Mouse (Mus musculus) megakaryocyte progenitor cell, adult 5-6 weeks (primary cell): ENCODE measurements around the gene Pak3. TPM values are rescaled to one million over a fixed set of nuclear protein-coding genes. Genes with fewer than 3 reads are reported as not detected.

ENCODE experiments used
- ATAC-seq: replicated peaks from 2 replicates; pipeline ENCODE4 v1.8.0; 2016; ENCODE audit warnings: mild to moderate bottlenecking, moderate TSS enrichment, inconsistent platforms; ENCODE audit not compliant: poor library complexity
- total RNA-seq, 2 experiments: library from RNA; stranded (forward) in 1 of 2; stranded (reverse) in 1 of 2; fragments of 157-497, 149-512 nt in 1 of 2; fragments of 200-1000 nt in 1 of 2; gene quantifications; 2 replicates each; pipeline versions ENCODE4 v1.2.3 to v1.2.4; 2015 to 2017

Gene Pak3
- total RNA-seq, 2 experiments from 2014 or later, result not detected

- no peak for ATAC-seq
Observed at GRCm38 (mm10) chrX:143655177-143655492, 136.7 kb downstream of the Pak3 start.

GRCm38 (mm10) chrX:143664221-143665150, 146.1 kb downstream of the Pak3 start:
- peak; percentile 57 for ATAC-seq

GRCm38 (mm10) chrX:143665771-143666170, 147.4 kb downstream of the Pak3 start:
- no peak for ATAC-seq

- no peak for ATAC-seq
Observed at GRCm38 (mm10) chrX:143666991-143667390, 148.6 kb downstream of the Pak3 start.

GRCm38 (mm10) chrX:143668242-143668641, 149.9 kb downstream of the Pak3 start:
- peak; percentile 55; the same call in 1 of the 2 replicates for ATAC-seq

- no peak for ATAC-seq
Observed at GRCm38 (mm10) chrX:143678566-143678965, 160.2 kb downstream of the Pak3 start.

- ATAC-seq, result no peak
Observed at GRCm38 (mm10) chrX:143722250-143722649, 203.9 kb downstream of the Pak3 start.

- ATAC-seq, result no peak
Observed at GRCm38 (mm10) chrX:143725411-143725810, 207.0 kb downstream of the Pak3 start.

GRCm38 (mm10) chrX:143736035-143736434, 217.6 kb downstream of the Pak3 start:
- peak; percentile 76 for ATAC-seq

GRCm38 (mm10) chrX:143739171-143739570, 220.8 kb downstream of the Pak3 start:
- peak; percentile 90 for ATAC-seq

GRCm38 (mm10) chrX:143762556-143762955, 244.2 kb downstream of the Pak3 start:
- no peak for ATAC-seq

GRCm38 (mm10) chrX:143815948-143816347, 297.6 kb downstream of the Pak3 start:
- no peak for ATAC-seq

GRCm38 (mm10) chrX:143818961-143819360, 300.6 kb downstream of the Pak3 start:
- no peak for ATAC-seq

GRCm38 (mm10) chrX:143826521-143826920, 308.1 kb downstream of the Pak3 start:
- no peak for ATAC-seq

GRCm38 (mm10) chrX:143827212-143827611, 308.8 kb downstream of the Pak3 start, which contains the start of gene Capn6:
Capn6 (minus strand) TSS chrX:143827414.
- ATAC-seq, result no peak

GRCm38 (mm10) chrX:143846637-143847036, 328.2 kb downstream of the Pak3 start:
- ATAC-seq, result no peak

Other genes starting within 250 kb of the Pak3 start
- 0.02 TPM in 1 of 2 replicates, not detected in the other for gene Chrdl1, start 124.3 kb upstream of the Pak3 start, total RNA-seq (2015)
- not detected in 2 replicates for gene Chrdl1, start 124.3 kb upstream of the Pak3 start, total RNA-seq (2017)